Mouse (Mus musculus): Measurements from ENCODE around the gene Mid1ip1. TPM values are rescaled to one million over a fixed set of nuclear protein-coding genes. Genes with fewer than 3 reads are reported as not detected.

Mid1ip1 gene
- polyA plus RNA-seq, 1 experiment from 2014 or later = 151 TPM

- DNase-seq (ENCODE audit: low read depth, low spot score) (no peak), ATAC-seq (no peak)
- in situ Hi-C loops (cut with MboI; ENCODE audit: low pct_unique_long_range_greater_than_20kb) = no loop called here
- TF ChIP-seq CTCF (IDR thresholded peaks at IDR 0.05) = no peak
- ChIA-PET POLR2A (interaction anchor here (0.7 kb wide), 1 partner anchor 953 kb away, joined by 3 read pairs; no protein-coding TSS in a partner anchor), CTCF (interaction anchor here (1.4 kb wide), 1 partner anchor 9 kb away, joined by 4 read pairs; no protein-coding TSS in a partner anchor)
- peaks cover 29% of the 10 kb centered on the region for H3K27me3 ChIP-seq
Observed at GRCm38 (mm10) chrX:10724571-10724970, 9.8 kb downstream of the Mid1ip1 start.

GRCm38 (mm10) chrX:10729488-10729887, 14.7 kb downstream of the Mid1ip1 start:
- no peak for TF ChIP-seq CTCF (IDR thresholded peaks at IDR 0.05)
- no peak for DNase-seq (ENCODE audit: low read depth, low spot score)
- ChIA-PET CTCF (no interaction called here), POLR2A (no interaction called here)
- ATAC-seq = no peak
- in situ Hi-C loops (cut with MboI; ENCODE audit: low pct_unique_long_range_greater_than_20kb) = no loop called here
- H3K27me3 ChIP-seq = peaks cover 9% of the 10 kb centered on the region

DNA sequence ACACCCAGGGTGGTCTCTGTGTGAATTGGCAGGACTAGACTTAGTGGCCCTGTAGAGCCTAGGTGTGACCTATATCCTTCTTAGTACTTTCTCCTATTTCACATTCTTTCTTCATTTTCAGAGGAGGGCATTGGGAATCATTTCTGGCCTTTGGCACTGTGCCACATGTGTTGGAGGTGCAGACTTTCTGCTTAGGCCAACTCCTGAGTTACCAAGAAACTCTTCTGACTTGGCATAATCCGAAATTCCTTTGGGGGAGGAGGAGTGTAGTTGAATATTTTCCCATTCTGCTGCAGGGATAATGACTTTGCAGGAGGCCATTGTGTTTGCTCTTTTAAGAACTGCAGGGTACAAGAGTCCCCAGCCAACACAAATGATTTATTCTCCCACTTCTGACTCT, 19.6 kb downstream of the Mid1ip1 start:
- POLR2A ChIA-PET = no interaction called here
- CTCF ChIA-PET = interaction anchor here (0.9 kb wide), 1 partner anchor 15 kb away, joined by 3 read pairs; no protein-coding TSS in a partner anchor
- TF ChIP-seq CTCF (IDR thresholded peaks at IDR 0.05) = no peak
- DNase-seq (ENCODE audit: low read depth, low spot score) (no peak), ATAC-seq (no peak)
- peaks cover 22% of the 10 kb centered on the region for H3K27me3 ChIP-seq
- in situ Hi-C loops (cut with MboI; ENCODE audit: low pct_unique_long_range_greater_than_20kb) = no loop called here

DNA sequence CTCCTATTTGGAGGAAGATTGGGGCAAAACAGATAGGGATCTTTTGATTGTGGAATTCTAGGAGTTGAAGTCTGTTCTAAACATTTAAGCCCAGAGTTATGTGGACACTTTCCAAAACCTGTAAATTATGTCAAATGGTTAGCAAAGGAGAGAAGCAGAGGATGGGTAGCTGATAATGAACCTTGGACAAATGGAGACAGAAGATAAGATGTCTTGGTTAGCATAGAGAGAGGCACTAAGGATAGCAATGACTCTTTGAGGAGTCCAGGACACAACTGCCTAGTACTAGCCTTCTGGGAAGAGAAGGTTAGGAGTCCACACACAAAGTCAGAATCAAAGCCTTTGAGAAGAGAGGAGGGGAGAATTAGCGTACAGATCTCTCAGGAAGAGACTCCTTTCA, 20.1 kb downstream of the Mid1ip1 start:
- ATAC-seq (no peak), DNase-seq (ENCODE audit: low read depth, low spot score) (no peak)
- in situ Hi-C loops (cut with MboI; ENCODE audit: low pct_unique_long_range_greater_than_20kb) = no loop called here
- H3K27me3 ChIP-seq = peaks cover 22% of the 10 kb centered on the region
- TF ChIP-seq CTCF (IDR thresholded peaks at IDR 0.05) = no peak
- ChIA-PET POLR2A (no interaction called here), CTCF (no interaction called here)

GRCm38 (mm10) chrX:10758866-10759265, 44.1 kb downstream of the Mid1ip1 start:
- in situ Hi-C loops (cut with MboI; ENCODE audit: low pct_unique_long_range_greater_than_20kb) = no loop called here
- DNase-seq (ENCODE audit: low read depth, low spot score) = no peak
- peaks cover 50% of the 10 kb centered on the region for H3K27me3 ChIP-seq
- ChIA-PET POLR2A (no interaction called here), CTCF (no interaction called here)
- ATAC-seq = no peak
- no peak for TF ChIP-seq CTCF (IDR thresholded peaks at IDR 0.05)

- ATAC-seq = no peak
- peaks cover 29% of the 10 kb centered on the region for H3K27me3 ChIP-seq
- ChIA-PET POLR2A (no interaction called here), CTCF (no interaction called here)
- DNase-seq (ENCODE audit: low read depth, low spot score) = no peak
- no peak for TF ChIP-seq CTCF (IDR thresholded peaks at IDR 0.05)
- in situ Hi-C loops (cut with MboI; ENCODE audit: low pct_unique_long_range_greater_than_20kb) = loop anchor here (5.0 kb wide), 1 partner anchor 46 kb away; the partner anchor contains the start of gene Mid1ip1
Observed at GRCm38 (mm10) chrX:10763476-10764016, 48.7 kb downstream of the Mid1ip1 start.

Other genes starting within 250 kb of the Mid1ip1 start
- 46.2 TPM for gene Tspan7, start 229.9 kb upstream of the Mid1ip1 start, polyA plus RNA-seq (2021)